Mouse (Mus musculus): Measurements from ENCODE around the gene Mical2.

- no peak for TF ChIP-seq POLR2A (IDR thresholded peaks at IDR 0.05; ENCODE audit: insufficient read depth, low read depth, low read length)
- TF ChIP-seq CTCF (IDR thresholded peaks at IDR 0.05): no peak
Observed at GRCm38 (mm10) chr7:112255248-112255866, 29.7 kb downstream of the Mical2 start.
